Mouse (Mus musculus): Measurements from ENCODE around the gene Map10. TPM values are rescaled to one million over a fixed set of nuclear protein-coding genes. Genes with fewer than 3 reads are reported as not detected.

The Map10 gene
- total and polyA plus RNA-seq, 2 experiments from 2014 or later: 6.9 to 11.0 TPM

DNA sequence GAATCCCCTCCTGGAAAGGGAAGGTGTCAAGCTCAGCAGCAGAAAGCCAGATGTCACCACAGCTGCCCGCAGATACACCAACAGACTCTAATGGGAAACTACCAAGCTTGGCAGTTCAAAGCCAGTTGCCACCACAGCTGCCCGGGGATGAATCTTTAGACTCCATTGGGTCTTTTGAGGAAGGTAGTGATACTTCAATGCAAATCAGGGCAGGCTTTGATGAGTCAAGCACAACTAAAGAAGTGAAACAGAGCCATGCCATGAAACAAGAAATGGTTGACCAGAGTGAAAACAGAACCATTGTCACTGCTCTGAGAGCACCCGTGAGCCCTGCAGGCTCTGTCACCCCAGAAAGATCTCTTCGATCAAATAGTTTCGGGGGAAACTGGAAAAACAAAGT, 1.8 kb downstream of the Map10 start:
- no peak for TF ChIP-seq CTCF (IDR thresholded peaks at IDR 0.05)
- DNase-seq (ENCODE audit: low spot score) (no peak), ATAC-seq (ENCODE audit: low FRiP score) (no peak)
- Histone ChIP-seq H3K9ac (replicated peaks; ENCODE audit: low read length, poor library complexity, severe bottlenecking) (no peak overlapping the region), H3K36me3 (ENCODE audit: insufficient read depth, low read length) (no peaks in the 10 kb centered on the region), H3K4me2 (ENCODE audit: low read depth, low read length, poor library complexity, severe bottlenecking) (no peak overlapping the region), H3K4me1 (ENCODE audit: insufficient read depth, low read length) (peaks cover 5% of the 10 kb centered on the region; the same call in 1 of the 2 replicates), H3K4me3 (ENCODE audit: low read depth, low read length) (no peak overlapping the region), H3K27ac (ENCODE audit: low read depth, low read length) (no peak overlapping the region), H3K27me3 (ENCODE audit: insufficient read depth, low read length) (no peaks in the 10 kb centered on the region), H3K9me3 (ENCODE audit: low read length) (peaks cover 15% of the 10 kb centered on the region)
- over 99% methylated on average over 5 of the region's 5 CpGs for WGBS

DNA sequence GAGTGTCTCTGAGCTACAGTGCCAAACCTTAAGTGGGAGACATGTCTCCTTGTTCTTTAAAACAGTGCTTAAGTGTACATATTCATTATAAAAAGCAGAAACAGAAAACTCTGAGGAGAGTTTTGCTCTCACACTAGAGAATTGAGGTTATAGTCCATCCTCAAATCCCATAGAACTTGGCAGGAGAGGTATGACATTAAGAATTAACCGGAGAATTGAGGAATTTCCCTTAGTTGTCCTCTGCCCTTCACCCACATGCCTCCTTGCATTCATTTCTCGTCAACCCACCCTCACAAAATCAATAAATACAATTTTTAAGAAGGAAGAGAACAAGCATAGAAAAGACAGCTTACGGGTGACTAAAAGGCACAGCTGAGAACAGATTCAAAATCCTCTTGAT, 6.2 kb downstream of the Map10 start:
- Histone ChIP-seq H3K27ac (ENCODE audit: low read depth, low read length) (no peak overlapping the region), H3K4me3 (ENCODE audit: low read depth, low read length) (no peak overlapping the region), H3K4me2 (ENCODE audit: low read depth, low read length, poor library complexity, severe bottlenecking) (no peak overlapping the region), H3K9ac (replicated peaks; ENCODE audit: low read length, poor library complexity, severe bottlenecking) (no peak overlapping the region), H3K4me1 (ENCODE audit: insufficient read depth, low read length) (0 out of 2 replicates have a peak, but pooled peaks cover 1% of the 10 kb centered on the region), H3K9me3 (ENCODE audit: low read length) (peaks cover 11% of the 10 kb centered on the region; the same call in 1 of the 2 replicates), H3K36me3 (ENCODE audit: insufficient read depth, low read length) (no peaks in the 10 kb centered on the region), H3K27me3 (ENCODE audit: insufficient read depth, low read length) (no peaks in the 10 kb centered on the region)
- TF ChIP-seq CTCF (IDR thresholded peaks at IDR 0.05): no peak
- DNase-seq (ENCODE audit: low spot score) (no peak), ATAC-seq (ENCODE audit: low FRiP score) (no peak)
- WGBS: 71% methylated on average over 3 of the region's 3 CpGs

DNA sequence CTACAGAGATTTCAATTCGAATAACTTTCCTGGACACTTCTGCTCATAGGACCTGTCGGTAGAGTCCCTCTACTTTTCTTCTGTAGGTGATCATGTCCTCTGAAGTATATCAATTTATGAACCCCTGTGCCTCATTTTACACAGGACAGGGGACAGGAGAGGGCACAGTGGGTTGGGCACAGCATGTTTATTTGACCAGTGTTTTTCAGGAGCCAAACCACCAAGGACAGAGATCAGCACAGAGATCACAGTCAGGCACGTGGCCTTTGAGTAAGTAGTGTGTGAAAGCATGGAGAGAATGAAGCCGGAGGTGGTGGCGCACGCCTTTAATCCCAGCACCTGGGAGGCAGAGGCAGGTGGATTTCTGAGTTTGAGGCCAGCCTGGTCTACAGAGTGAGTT, 7.9 kb downstream of the Map10 start:
- Histone ChIP-seq H3K9me3 (ENCODE audit: low read length) (no peaks in the 10 kb centered on the region), H3K4me3 (ENCODE audit: low read depth, low read length) (no peak overlapping the region), H3K9ac (replicated peaks; ENCODE audit: low read length, poor library complexity, severe bottlenecking) (no peak overlapping the region), H3K4me2 (ENCODE audit: low read depth, low read length, poor library complexity, severe bottlenecking) (no peak overlapping the region), H3K27ac (ENCODE audit: low read depth, low read length) (no peak overlapping the region), H3K36me3 (ENCODE audit: insufficient read depth, low read length) (no peaks in the 10 kb centered on the region), H3K27me3 (ENCODE audit: insufficient read depth, low read length) (no peaks in the 10 kb centered on the region), H3K4me1 (ENCODE audit: insufficient read depth, low read length) (0 out of 2 replicates have a peak, but pooled peaks cover 3% of the 10 kb centered on the region)
- no peak for TF ChIP-seq CTCF (IDR thresholded peaks at IDR 0.05)
- no peak for DNase-seq (ENCODE audit: low spot score)
- WGBS: 92% methylated on average over 6 of the region's 6 CpGs
- no peak for ATAC-seq (ENCODE audit: low FRiP score)

DNA sequence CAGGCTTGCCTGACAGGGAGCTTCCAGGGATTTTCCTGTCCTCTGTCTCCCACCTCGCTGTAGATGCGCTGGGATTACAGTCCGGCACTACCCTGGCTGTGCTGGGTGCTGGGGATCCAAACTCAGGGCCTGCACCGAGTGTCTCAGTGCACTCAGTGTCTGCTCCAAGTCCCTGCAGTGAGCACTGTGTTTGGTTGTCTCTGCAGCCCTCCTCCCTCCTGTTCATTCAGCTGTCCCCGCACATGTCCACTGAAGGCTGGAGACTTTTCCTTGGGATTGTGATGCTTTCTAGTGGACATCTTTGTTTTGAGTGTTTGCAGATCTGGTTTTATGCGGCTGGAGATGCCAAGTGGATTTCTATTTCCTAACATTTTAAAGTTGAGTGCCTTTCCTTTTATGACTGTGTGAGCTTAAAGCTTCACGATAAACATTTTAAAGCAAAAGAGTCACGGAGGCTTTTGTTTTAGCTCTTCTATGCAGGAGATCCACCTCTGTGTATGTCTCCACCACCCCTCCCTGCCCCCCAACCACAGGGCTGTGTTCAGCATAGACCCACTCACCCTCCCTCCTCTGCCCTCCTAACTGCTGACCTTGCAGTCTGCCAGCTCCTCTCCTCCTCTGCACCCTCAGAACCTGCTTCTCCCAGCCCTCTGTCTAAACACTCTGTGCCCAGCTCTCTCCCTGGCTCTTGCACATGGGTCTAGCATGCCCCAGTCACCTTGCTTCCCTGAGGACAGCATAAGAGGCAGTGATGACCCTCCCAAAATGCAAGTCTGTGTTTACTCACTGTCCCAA, 9.4 kb downstream of the Map10 start:
- Histone ChIP-seq H3K27me3 (ENCODE audit: insufficient read depth, low read length) (no peaks in the 10 kb centered on the region), H3K27ac (ENCODE audit: low read depth, low read length) (no peak overlapping the region), H3K4me3 (ENCODE audit: low read depth, low read length) (no peak overlapping the region), H3K4me2 (ENCODE audit: low read depth, low read length, poor library complexity, severe bottlenecking) (no peak overlapping the region), H3K9ac (replicated peaks; ENCODE audit: low read length, poor library complexity, severe bottlenecking) (no peak overlapping the region), H3K9me3 (ENCODE audit: low read length) (no peaks in the 10 kb centered on the region), H3K36me3 (ENCODE audit: insufficient read depth, low read length) (no peaks in the 10 kb centered on the region), H3K4me1 (ENCODE audit: insufficient read depth, low read length) (0 out of 2 replicates have a peak, but pooled peaks cover 3% of the 10 kb centered on the region)
- DNase-seq (ENCODE audit: low spot score) (no peak), ATAC-seq (ENCODE audit: low FRiP score) (no peak)
- TF ChIP-seq CTCF (IDR thresholded peaks at IDR 0.05): no peak
- 72% methylated on average over 8 of the region's 8 CpGs for WGBS

DNA sequence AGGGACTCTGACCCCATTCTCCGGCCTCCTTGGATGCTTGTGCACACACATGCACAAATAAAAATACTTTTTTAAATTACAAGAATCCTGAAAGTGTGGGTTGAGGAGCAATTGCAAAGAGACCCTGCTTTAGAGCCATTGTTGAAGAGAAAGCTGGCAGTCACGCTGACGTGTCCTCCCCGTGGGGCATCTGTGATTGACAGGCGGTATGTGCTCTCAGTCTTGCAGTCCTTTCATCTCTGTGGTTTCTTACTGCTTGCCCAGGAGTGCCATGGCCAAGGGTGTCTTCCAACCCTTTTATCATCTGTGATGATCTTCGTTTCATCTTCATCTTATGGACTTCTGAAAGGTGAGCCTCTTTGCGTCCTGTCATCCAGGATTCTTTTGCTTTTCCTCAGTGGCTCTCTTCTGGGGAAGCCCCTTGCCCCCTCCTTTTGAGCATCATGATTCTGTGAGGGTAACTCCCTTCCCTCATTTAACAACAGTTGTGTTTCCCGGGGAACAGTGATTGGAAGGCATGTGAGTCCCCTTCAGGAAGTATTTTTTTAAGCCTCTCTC, 11.3 kb downstream of the Map10 start:
- Histone ChIP-seq H3K4me2 (ENCODE audit: low read depth, low read length, poor library complexity, severe bottlenecking) (no peak overlapping the region), H3K4me1 (ENCODE audit: insufficient read depth, low read length) (0 out of 2 replicates have a peak, but pooled peaks cover 3% of the 10 kb centered on the region), H3K9me3 (ENCODE audit: low read length) (no peaks in the 10 kb centered on the region), H3K36me3 (ENCODE audit: insufficient read depth, low read length) (no peaks in the 10 kb centered on the region), H3K4me3 (ENCODE audit: low read depth, low read length) (no peak overlapping the region), H3K27ac (ENCODE audit: low read depth, low read length) (no peak overlapping the region), H3K9ac (replicated peaks; ENCODE audit: low read length, poor library complexity, severe bottlenecking) (no peak overlapping the region), H3K27me3 (ENCODE audit: insufficient read depth, low read length) (no peaks in the 10 kb centered on the region)
- 34% methylated on average over 8 of the region's 8 CpGs for WGBS
- ATAC-seq (ENCODE audit: low FRiP score) (no peak), DNase-seq (ENCODE audit: low spot score) (no peak)
- no peak for TF ChIP-seq CTCF (IDR thresholded peaks at IDR 0.05)

DNA sequence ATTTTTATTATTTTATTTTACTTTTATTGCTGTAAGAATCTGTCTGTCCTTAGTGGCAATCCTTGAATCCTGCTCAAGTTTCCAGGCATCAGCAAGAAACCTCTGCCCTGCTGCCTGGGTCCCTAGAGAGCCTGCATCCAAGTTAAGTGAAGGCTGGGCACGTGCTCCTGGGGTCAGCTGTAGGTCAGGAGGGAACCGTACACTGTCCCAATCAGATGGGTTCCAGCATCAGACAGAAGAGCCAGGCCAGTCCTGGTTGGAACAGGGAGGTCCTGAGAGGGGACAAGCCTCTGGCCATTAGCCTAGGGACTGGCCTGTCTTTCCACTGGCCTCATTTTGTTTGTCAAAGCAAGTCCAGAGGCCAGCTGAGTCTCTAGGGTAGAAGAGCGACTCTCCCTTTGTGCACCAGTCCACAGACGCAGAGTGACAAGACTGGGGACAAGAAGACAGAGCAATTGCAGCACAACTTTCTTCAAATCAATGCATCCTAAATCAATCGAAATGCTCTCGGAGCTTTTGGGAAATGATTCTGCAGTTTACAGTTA, 15.7 kb downstream of the Map10 start:
- no peaks in the 10 kb centered on the region for H3K27me3 ChIP-seq (ENCODE audit: insufficient read depth, low read length)
- no peak for ATAC-seq (ENCODE audit: low FRiP score)
- no peak overlapping the region for H3K27ac ChIP-seq (ENCODE audit: low read depth, low read length)
- no peaks in the 10 kb centered on the region for H3K36me3 ChIP-seq (ENCODE audit: insufficient read depth, low read length)
- 0 out of 2 replicates have a peak, but pooled peaks cover 3% of the 10 kb centered on the region for H3K4me1 ChIP-seq (ENCODE audit: insufficient read depth, low read length)
- TF ChIP-seq CTCF (IDR thresholded peaks at IDR 0.05): no peak
- 82% methylated on average over 6 of the region's 6 CpGs for WGBS
- H3K4me2 ChIP-seq (ENCODE audit: low read depth, low read length, poor library complexity, severe bottlenecking): no peak overlapping the region
- no peaks in the 10 kb centered on the region for H3K9me3 ChIP-seq (ENCODE audit: low read length)
- no peak for DNase-seq (ENCODE audit: low spot score)
- no peak overlapping the region for H3K4me3 ChIP-seq (ENCODE audit: low read depth, low read length)
- no peak overlapping the region for H3K9ac ChIP-seq (replicated peaks; ENCODE audit: low read length, poor library complexity, severe bottlenecking)
